Mouse (Mus musculus) spleen, postnatal 10 days (tissue): ENCODE results near the gene Bpnt1.

Experiments
- DNase-seq, 2 experiments: peaks; one replicate each; pipeline ENCODE4 v3.0.0; 2021 to 2022; ENCODE audit warnings: low spot score in 2 of 2

Bpnt1 gene

GRCm38 (mm10) chr1:185404021-185404420 is 72.1 kb downstream of the Bpnt1 start:
- peak in 1 of 2 experiments; percentile 42 for DNase-seq

DNA sequence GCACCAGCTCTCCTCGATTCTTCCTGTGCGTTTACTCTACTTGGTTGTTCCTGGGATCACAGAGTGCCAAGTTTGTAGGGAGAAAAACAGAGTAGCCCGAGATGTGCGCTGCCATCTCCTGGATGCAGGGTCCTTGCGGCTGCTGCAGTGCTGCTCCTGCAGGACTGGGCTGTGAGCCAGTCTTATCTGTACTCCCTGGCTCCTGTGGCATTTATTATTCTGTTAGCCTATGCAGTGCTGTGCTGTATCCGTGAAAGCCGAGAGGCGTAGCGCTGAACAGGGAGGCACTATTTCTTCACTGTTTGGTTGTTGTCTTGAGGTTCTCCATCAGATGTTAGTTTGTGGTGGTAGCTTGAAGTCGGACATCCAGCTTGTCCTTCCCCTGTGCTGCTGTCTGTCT is 74.0 kb downstream of the Bpnt1 start:
- no peak for DNase-seq
